Mouse (Mus musculus) MEL (cell line): ENCODE measurements around the gene Wbp2. TPM values are rescaled to one million over a fixed set of nuclear protein-coding genes. Genes with fewer than 3 reads are reported as not detected.

Experiments
- DNase-seq: peaks from one replicate; pipeline ENCODE4 v3.0.0; 2011; ENCODE audit warnings: low read depth, low spot score
- H3K27ac ChIP-seq: 2 replicates; pipeline ENCODE4 v1.5.1; 2012; ENCODE audit warnings: low read depth, mild to moderate bottlenecking, control low read depth, low read length, moderate library complexity; ENCODE audit not compliant: control insufficient read depth
- H3K27me3 ChIP-seq, 2 experiments: fragments of 150-350 bp in 1 of 2; sonication (generic) in 1 of 2; 2 replicates each; pipeline ENCODE4 v1.6.1; 2012; ENCODE audit warnings: low read length in 2 of 2, mild to moderate bottlenecking in 2 of 2, improper control_type of control experiment in 1 of 2, moderate library complexity in 1 of 2; ENCODE audit not compliant: insufficient read depth in 2 of 2, control insufficient read depth in 1 of 2
- H3K36me3 ChIP-seq, 2 experiments: 2 replicates each; pipeline ENCODE4 v1.6.1; 2012 to 2014; ENCODE audit warnings: low read length in 2 of 2, improper control_type of control experiment in 1 of 2, inconsistent platforms in 1 of 2, mild to moderate bottlenecking in 1 of 2; ENCODE audit not compliant: insufficient read depth in 2 of 2, control insufficient read depth in 1 of 2
- H3K4me1 ChIP-seq, 2 experiments: fragments of 150-350 bp in 1 of 2; sonication (generic) in 1 of 2; 2 replicates each; pipeline ENCODE4 v1.6.1; 2012; ENCODE audit warnings: low read length in 2 of 2, improper control_type of control experiment in 1 of 2, mild to moderate bottlenecking in 1 of 2; ENCODE audit not compliant: insufficient read depth in 2 of 2, control insufficient read depth in 1 of 2
- H3K4me3 ChIP-seq, 2 experiments: fragments of 150-350 bp in 1 of 2; sonication (generic) in 1 of 2; 2 replicates each; pipeline ENCODE4 v1.5.1; 2012; ENCODE audit warnings: low read depth in 2 of 2, low read length in 2 of 2, mild to moderate bottlenecking in 2 of 2, moderate library complexity in 2 of 2, control low read depth in 1 of 2, improper control_type of control experiment in 1 of 2; ENCODE audit not compliant: control insufficient read depth in 1 of 2, insufficient read depth in 1 of 2
- H3K79me2 ChIP-seq: 2 replicates; pipeline ENCODE4 v1.6.1; 2012; ENCODE audit warnings: mild to moderate bottlenecking, low read length, moderate library complexity; ENCODE audit not compliant: control insufficient read depth, poor library complexity, insufficient read depth
- H3K9ac ChIP-seq: 2 replicates; pipeline ENCODE4 v1.6.1; 2012; ENCODE audit warnings: low read depth, mild to moderate bottlenecking, control low read depth, low read length, moderate library complexity; ENCODE audit not compliant: control insufficient read depth, poor library complexity, severe bottlenecking
- H3K9me3 ChIP-seq: fragments of 150-350 bp; sonication (generic); replicated peaks from 2 replicates; pipeline ENCODE4 v1.6.1; 2012; ENCODE audit warnings: mild to moderate bottlenecking, low read length, improper control_type of control experiment, moderate library complexity; ENCODE audit not compliant: insufficient read depth
- BHLHE40 ChIP-seq: IDR thresholded peaks from 2 replicates; pipeline ENCODE4 v1.6.1; 2012; ENCODE audit warnings: low read depth, mild to moderate bottlenecking, inconsistent platforms, low read length, improper control_type of control experiment, borderline replicate concordance
- CHD1 ChIP-seq: IDR thresholded peaks from 2 replicates; pipeline ENCODE4 v1.6.1; 2012; ENCODE audit warnings: low read depth, mild to moderate bottlenecking, inconsistent platforms, low read length, improper control_type of control experiment
- CHD2 ChIP-seq: IDR thresholded peaks from 2 replicates; pipeline ENCODE4 v1.6.1; 2011; ENCODE audit warnings: low read length, improper control_type of control experiment
- CTCF ChIP-seq, 3 experiments: IDR thresholded peaks in 2 of 3; conservative IDR thresholded peaks in 1 of 3; 2 replicates each; pipeline ENCODE4 v1.5.1; 2011 to 2012; ENCODE audit warnings: low read length in 3 of 3, low read depth in 2 of 3, mild to moderate bottlenecking in 2 of 3, improper control_type of control experiment in 1 of 3, inconsistent platforms in 1 of 3, mixed read lengths in 1 of 3, moderate library complexity in 1 of 3; ENCODE audit not compliant: control insufficient read depth in 1 of 3, insufficient read depth in 1 of 3, poor library complexity in 1 of 3, severe bottlenecking in 1 of 3
- E2F4 ChIP-seq: IDR thresholded peaks from 2 replicates; pipeline ENCODE4 v1.6.1; 2011; ENCODE audit warnings: low read depth, low read length, improper control_type of control experiment, borderline replicate concordance
- ELF1 ChIP-seq: IDR thresholded peaks from 2 replicates; pipeline ENCODE4 v1.6.1; 2014; ENCODE audit warnings: low read depth, mild to moderate bottlenecking, inconsistent platforms, low read length, improper control_type of control experiment, moderate library complexity
- EP300 ChIP-seq, 2 experiments: IDR thresholded peaks; 2 replicates each; pipeline ENCODE4 v1.6.1; 2011; ENCODE audit warnings: improper control_type of control experiment in 2 of 2, low read length in 2 of 2, low read depth in 1 of 2, mild to moderate bottlenecking in 1 of 2
- ETS1 ChIP-seq: IDR thresholded peaks from 2 replicates; pipeline ENCODE4 v1.6.1; 2012; ENCODE audit warnings: low read depth, mild to moderate bottlenecking, inconsistent platforms, low read length, improper control_type of control experiment, moderate library complexity
- GABPA ChIP-seq: IDR thresholded peaks from 2 replicates; pipeline ENCODE4 v1.6.1; 2012; ENCODE audit warnings: low read depth, mild to moderate bottlenecking, inconsistent platforms, low read length, improper control_type of control experiment, moderate library complexity
- GATA1 ChIP-seq: IDR thresholded peaks from 2 replicates; pipeline ENCODE4 v1.6.1; 2011; ENCODE audit warnings: low read depth, low read length, improper control_type of control experiment
- JUND ChIP-seq: IDR thresholded peaks from 2 replicates; pipeline ENCODE4 v1.6.1; 2011; ENCODE audit warnings: low read depth, mild to moderate bottlenecking, improper control_type of control experiment, low read length
- MAX ChIP-seq: IDR thresholded peaks from 2 replicates; pipeline ENCODE4 v1.6.1; 2011; ENCODE audit warnings: low read length, improper control_type of control experiment
- MAZ ChIP-seq: IDR thresholded peaks from 2 replicates; pipeline ENCODE4 v1.6.1; 2012; ENCODE audit warnings: low read depth, mild to moderate bottlenecking, inconsistent platforms, low read length, improper control_type of control experiment
- MEF2A ChIP-seq: IDR thresholded peaks from 2 replicates; pipeline ENCODE4 v1.6.1; 2014; ENCODE audit warnings: low read depth, mild to moderate bottlenecking, inconsistent platforms, low read length, improper control_type of control experiment; ENCODE audit not compliant: poor library complexity, insufficient replicate concordance, severe bottlenecking; ENCODE audit errors: extremely low read depth
- MXI1 ChIP-seq: IDR thresholded peaks from 2 replicates; pipeline ENCODE4 v1.6.1; 2011; ENCODE audit warnings: mild to moderate bottlenecking, low read depth, low read length, improper control_type of control experiment
- MYB ChIP-seq: IDR thresholded peaks from 2 replicates; pipeline ENCODE4 v1.6.1; 2011; ENCODE audit warnings: mild to moderate bottlenecking, low read depth, low read length, improper control_type of control experiment
- MYC ChIP-seq: IDR thresholded peaks from 2 replicates; pipeline ENCODE4 v1.6.1; 2011; ENCODE audit warnings: low read depth, mild to moderate bottlenecking, low read length, improper control_type of control experiment, moderate library complexity
- NELFE ChIP-seq: IDR thresholded peaks from 2 replicates; pipeline ENCODE4 v1.6.1; 2011; ENCODE audit warnings: low read depth, low read length, improper control_type of control experiment
- NRF1 ChIP-seq: IDR thresholded peaks from 2 replicates; pipeline ENCODE4 v1.6.1; 2014; ENCODE audit warnings: low read depth, mild to moderate bottlenecking, inconsistent platforms, low read length, improper control_type of control experiment, moderate library complexity; ENCODE audit not compliant: poor library complexity, insufficient read depth, severe bottlenecking
- POLR2A ChIP-seq, 2 experiments: IDR thresholded peaks; 2 replicates each; pipeline ENCODE4 v1.6.1; 2011 to 2012; ENCODE audit warnings: low read length in 2 of 2, mild to moderate bottlenecking in 2 of 2, control low read depth in 1 of 2, improper control_type of control experiment in 1 of 2, low read depth in 1 of 2, moderate library complexity in 1 of 2; ENCODE audit not compliant: control insufficient read depth in 1 of 2, insufficient read depth in 1 of 2, poor library complexity in 1 of 2
- POLR2AphosphoS2 ChIP-seq: IDR thresholded peaks from 2 replicates; pipeline ENCODE4 v1.6.1; 2011; ENCODE audit warnings: low read length, improper control_type of control experiment
- POLR2AphosphoS5 ChIP-seq: IDR thresholded peaks from 2 replicates; pipeline ENCODE4 v1.6.1; 2012; ENCODE audit warnings: low read depth, borderline replicate concordance, mild to moderate bottlenecking, inconsistent platforms, low read length, moderate library complexity, mixed read lengths
- RAD21 ChIP-seq: IDR thresholded peaks from 2 replicates; pipeline ENCODE4 v1.6.1; 2011; ENCODE audit warnings: mild to moderate bottlenecking, low read depth, low read length, improper control_type of control experiment
- RCOR1 ChIP-seq: IDR thresholded peaks from 2 replicates; pipeline ENCODE4 v1.6.1; 2012; ENCODE audit warnings: low read depth, mild to moderate bottlenecking, inconsistent platforms, low read length, improper control_type of control experiment
- SIN3A ChIP-seq: IDR thresholded peaks from 2 replicates; pipeline ENCODE4 v1.6.1; 2012; ENCODE audit warnings: low read length, improper control_type of control experiment, inconsistent platforms
- SMC3 ChIP-seq: IDR thresholded peaks from 2 replicates; pipeline ENCODE4 v1.6.1; 2011; ENCODE audit warnings: low read depth, low read length, improper control_type of control experiment
- TAL1 ChIP-seq: IDR thresholded peaks from 2 replicates; pipeline ENCODE4 v1.6.1; 2012; ENCODE audit warnings: mild to moderate bottlenecking, inconsistent platforms, low read length, moderate library complexity, mixed read lengths
- TCF12 ChIP-seq: IDR thresholded peaks from 2 replicates; pipeline ENCODE4 v1.6.1; 2014; ENCODE audit warnings: low read depth, mild to moderate bottlenecking, inconsistent platforms, low read length, improper control_type of control experiment, moderate library complexity
- UBTF ChIP-seq: IDR thresholded peaks from 2 replicates; pipeline ENCODE4 v1.6.1; 2012; ENCODE audit warnings: low read depth, mild to moderate bottlenecking, inconsistent platforms, low read length, improper control_type of control experiment, moderate library complexity, borderline replicate concordance; ENCODE audit not compliant: insufficient read depth
- USF1 ChIP-seq: IDR thresholded peaks from 2 replicates; pipeline ENCODE4 v1.6.1; 2014; ENCODE audit warnings: low read depth, mild to moderate bottlenecking, inconsistent platforms, low read length, improper control_type of control experiment, moderate library complexity
- USF2 ChIP-seq, 2 experiments: IDR thresholded peaks; 2 replicates each; pipeline ENCODE4 v1.6.1; 2011 to 2012; ENCODE audit warnings: improper control_type of control experiment in 2 of 2, low read length in 2 of 2, borderline replicate concordance in 1 of 2, inconsistent platforms in 1 of 2, low read depth in 1 of 2, mild to moderate bottlenecking in 1 of 2; ENCODE audit not compliant: insufficient read depth in 1 of 2
- ZC3H11A ChIP-seq: IDR thresholded peaks from 2 replicates; pipeline ENCODE4 v1.6.1; 2012; ENCODE audit warnings: low read depth, mild to moderate bottlenecking, inconsistent platforms, low read length, improper control_type of control experiment
- ZKSCAN1 ChIP-seq: IDR thresholded peaks from 2 replicates; pipeline ENCODE4 v1.6.1; 2012; ENCODE audit warnings: low read depth, mild to moderate bottlenecking, inconsistent platforms, low read length, improper control_type of control experiment, moderate library complexity
- ZMIZ1 ChIP-seq: IDR thresholded peaks from 2 replicates; pipeline ENCODE4 v1.6.1; 2012; ENCODE audit warnings: low read depth, mild to moderate bottlenecking, inconsistent platforms, low read length, improper control_type of control experiment, moderate library complexity
- ZNF384 ChIP-seq: IDR thresholded peaks from 2 replicates; pipeline ENCODE4 v1.6.1; 2012; ENCODE audit warnings: low read depth, mild to moderate bottlenecking, inconsistent platforms, low read length, improper control_type of control experiment
- polyA plus RNA-seq, 2 experiments: library from polyadenylated mRNA; stranded (reverse) in 1 of 2; unstranded in 1 of 2; fragments of >175 nt in 1 of 2; fragments of >200 nt in 1 of 2; gene quantifications; 2 replicates each; pipeline versions ENCODE4 v1.2.1 to v1.2.4; 2012; ENCODE audit warnings: low replicate concordance in 2 of 2, low read depth in 1 of 2; ENCODE audit not compliant: insufficient read length in 2 of 2, insufficient read depth in 1 of 2, missing spikeins in 1 of 2
- total RNA-seq: library from RNA; depleted of rRNA; stranded (reverse); fragments of 300-350 nt; gene quantifications from 2 replicates; pipeline ENCODE4 v1.2.3, GENCODE M21; 2012

The Wbp2 gene
- total and polyA plus RNA-seq, 3 experiments = 16.5 to 75.8 TPM; not detected in 1

DNA sequence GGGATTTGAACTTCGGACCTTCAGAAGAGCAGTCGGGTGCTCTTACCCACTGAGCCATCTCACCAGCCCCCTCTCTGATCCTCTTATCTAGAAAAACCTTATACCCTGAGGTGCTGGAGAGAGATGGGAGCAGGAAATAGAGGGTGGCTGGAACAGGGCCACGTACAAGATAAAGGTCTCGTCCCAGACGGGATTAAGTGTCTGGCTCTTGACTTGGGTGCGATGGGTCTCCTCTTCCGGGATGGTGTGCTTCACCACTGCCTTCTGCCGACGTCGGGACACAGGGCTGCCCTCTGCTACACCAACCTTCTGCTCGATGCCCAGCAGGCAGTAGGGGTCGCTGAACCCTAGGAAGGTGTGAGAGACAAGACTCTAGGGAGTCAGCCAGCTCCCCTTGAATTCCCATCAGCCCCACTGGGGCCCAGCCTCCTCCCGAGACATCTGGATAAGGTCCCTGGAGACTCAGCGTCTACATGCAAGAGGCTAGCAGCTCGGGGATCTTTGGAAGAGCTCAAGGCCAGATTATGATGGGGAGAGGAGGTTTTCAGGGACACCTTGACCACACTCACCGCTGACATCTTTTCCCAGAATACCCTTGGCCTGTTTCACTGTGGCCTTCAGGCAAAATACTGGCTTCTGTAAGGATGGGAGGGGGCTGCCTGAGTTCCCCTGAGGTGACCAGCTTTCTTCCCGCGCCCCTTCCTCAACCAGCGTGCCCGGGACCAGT is 11.1 kb downstream of the Wbp2 start:
- peaks cover 21% of the 10 kb centered on the region for H3K79me2 ChIP-seq
- no peaks in the 10 kb centered on the region for H3K27me3 ChIP-seq
- peaks cover 11 to 21% of the 10 kb centered on the region in 2 experiments for H3K4me1 ChIP-seq
- peak overlapping the region; percentile 94 for H3K9ac ChIP-seq
- H3K9me3 ChIP-seq = no peaks in the 10 kb centered on the region
- H3K4me3 ChIP-seq = peak overlapping the region; percentile 59 to 78
- peak; percentile 97 for DNase-seq
- H3K27ac ChIP-seq = peak overlapping the region; percentile 97
- H3K36me3 ChIP-seq = peaks cover 0 to 24% of the 10 kb centered on the region in 2 experiments; a peak in 2 of 4 replicates
- TF ChIP-seq MYB = no peak
- peak; percentile 87 for TF ChIP-seq ETS1
- TF ChIP-seq MXI1 = peak; percentile 53; the same call in 1 of the 2 replicates
- no peak for TF ChIP-seq POLR2AphosphoS5
- TF ChIP-seq UBTF = no peak
- TF ChIP-seq CTCF (IDR thresholded peaks at IDR 0.05 in 2 of 3, conservative IDR thresholded peaks at IDR 0.05 in 1 of 3; ENCODE audit: control insufficient read depth in 1 of 3, insufficient read depth in 1 of 3, low read depth in 2 of 3, low read length in 3 of 3, poor library complexity in 1 of 3, severe bottlenecking in 1 of 3) = peak in 2 of 3 experiments; percentile 49 to 56; a peak in 4 of 6 replicates
- no peak for TF ChIP-seq SMC3
- no peak for TF ChIP-seq USF1
- no peak for TF ChIP-seq JUND
- no peak for TF ChIP-seq NRF1
- peak; percentile 87 for TF ChIP-seq TCF12
- peak; percentile 86 for TF ChIP-seq GATA1
- peak; percentile 10; the same call in 1 of the 2 replicates for TF ChIP-seq RAD21
- TF ChIP-seq E2F4 = no peak; the same call in 1 of the 2 replicates
- peak; percentile 43; the same call in 1 of the 2 replicates for TF ChIP-seq NELFE
- no peak for TF ChIP-seq ZKSCAN1
- TF ChIP-seq RCOR1 = peak; percentile 74
- TF ChIP-seq MAZ = no peak
- TF ChIP-seq MEF2A = no peak
- TF ChIP-seq GABPA = no peak
- TF ChIP-seq ZMIZ1 = peak; percentile 48
- no peak for TF ChIP-seq USF2 (IDR thresholded peaks at IDR 0.05; ENCODE audit: borderline replicate concordance in 1 of 2, insufficient read depth in 1 of 2, low read depth in 1 of 2, low read length in 2 of 2)
- peak; percentile 67 for TF ChIP-seq ZNF384
- TF ChIP-seq EP300 (IDR thresholded peaks at IDR 0.05; ENCODE audit: low read depth in 1 of 2, low read length in 2 of 2) = peak; percentile 68 to 85
- TF ChIP-seq MYC = peak; percentile 85; the same call in 1 of the 2 replicates
- no peak; the same call in 1 of the 2 replicates for TF ChIP-seq POLR2AphosphoS2
- peak; percentile 41 to 49; a peak in 2 of 4 replicates for TF ChIP-seq POLR2A (IDR thresholded peaks at IDR 0.05; ENCODE audit: control insufficient read depth in 1 of 2, insufficient read depth in 1 of 2, low read depth in 1 of 2, low read length in 2 of 2, poor library complexity in 1 of 2)
- peak; percentile 80 for TF ChIP-seq SIN3A
- TF ChIP-seq CHD2 = peak; percentile 38; the same call in 1 of the 2 replicates
- TF ChIP-seq MAX = peak; percentile 50
- peak; percentile 5; the same call in 1 of the 2 replicates for TF ChIP-seq BHLHE40
- TF ChIP-seq TAL1 = peak; percentile 77
- TF ChIP-seq ZC3H11A = no peak
- TF ChIP-seq ELF1 = peak; percentile 91
- TF ChIP-seq CHD1 = peak; percentile 93; the same call in 1 of the 2 replicates
